Mouse (Mus musculus): ENCODE data around the gene Trpm5.
A peak's percentile ranks its signal among the peaks of the same experiment; 100 is the strongest.

Gene Trpm5

GRCm38 (mm10) chr7:143105258-143105897 is 10.9 kb upstream of the Trpm5 start:
- DNase-seq (ENCODE audit: low spot score), result no peak

- no peak for DNase-seq (ENCODE audit: low spot score)
Measured at GRCm38 (mm10) chr7:143100759-143101158, 6.3 kb upstream of the Trpm5 start.

DNA sequence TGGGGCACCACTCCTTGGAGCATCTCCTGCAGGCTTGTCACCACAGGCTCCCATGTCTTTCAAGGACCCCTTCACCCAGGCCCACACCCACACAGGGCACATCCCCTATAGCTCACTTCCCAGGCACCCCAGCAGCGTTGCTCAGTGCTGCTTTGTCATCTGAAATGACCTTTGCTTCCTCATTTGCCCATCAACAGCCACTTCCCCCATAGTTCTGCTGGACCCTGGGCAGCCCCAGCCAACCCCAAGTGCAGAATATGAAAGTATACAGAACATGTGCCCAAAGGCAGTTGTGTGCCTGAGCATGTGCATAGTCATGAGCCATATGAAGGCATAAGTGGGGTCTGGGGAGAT is 1.1 kb upstream of the Trpm5 start:
- no peak for DNase-seq (ENCODE audit: low spot score)

DNA sequence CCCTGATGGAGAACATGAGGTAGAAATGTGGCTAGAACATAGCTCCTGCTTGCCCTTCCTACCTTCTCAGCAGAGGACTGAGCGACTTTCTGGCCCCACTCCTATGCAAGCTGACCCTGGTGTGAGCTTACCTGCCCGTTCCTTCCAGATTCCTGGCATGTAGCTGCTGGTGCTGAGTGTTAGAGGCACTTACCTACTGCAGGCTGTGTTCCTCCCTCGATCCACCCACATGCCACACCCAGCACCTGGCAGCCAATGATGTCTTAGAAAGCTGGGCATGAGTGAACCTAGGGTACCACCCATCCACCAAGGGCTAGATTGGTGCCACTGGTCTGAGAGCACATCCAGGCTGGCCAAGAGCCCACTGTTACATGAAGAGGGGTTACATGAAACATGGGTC is 595 bp downstream of the Trpm5 start:
- no peak for DNase-seq (ENCODE audit: low spot score)

GRCm38 (mm10) chr7:143087070-143087579 is 7.3 kb downstream of the Trpm5 start:
- no peak for DNase-seq (ENCODE audit: low spot score)

DNA sequence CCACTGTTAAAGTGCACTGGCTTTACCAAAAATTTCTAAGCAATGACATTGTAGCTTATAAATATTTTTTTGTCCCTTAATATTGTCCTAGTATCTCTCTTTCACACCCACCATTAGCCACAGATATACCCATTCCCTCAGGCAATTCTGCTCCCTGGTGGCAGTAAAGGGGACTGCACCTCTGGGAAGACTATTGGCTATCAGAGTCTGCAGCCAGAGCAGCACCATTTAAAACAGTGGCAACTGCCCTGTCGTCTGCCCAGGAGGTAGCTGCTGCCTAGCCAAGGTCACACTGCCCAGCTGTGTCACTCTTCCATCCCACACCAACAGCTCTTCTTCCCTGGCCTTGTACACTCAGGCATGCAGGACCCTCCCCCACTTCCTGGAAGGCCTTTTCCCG is 8.1 kb downstream of the Trpm5 start:
- no peak for DNase-seq (ENCODE audit: low spot score)

- DNase-seq (ENCODE audit: low spot score), result no peak
Measured at GRCm38 (mm10) chr7:143083708-143084107, 10.7 kb downstream of the Trpm5 start.

DNA sequence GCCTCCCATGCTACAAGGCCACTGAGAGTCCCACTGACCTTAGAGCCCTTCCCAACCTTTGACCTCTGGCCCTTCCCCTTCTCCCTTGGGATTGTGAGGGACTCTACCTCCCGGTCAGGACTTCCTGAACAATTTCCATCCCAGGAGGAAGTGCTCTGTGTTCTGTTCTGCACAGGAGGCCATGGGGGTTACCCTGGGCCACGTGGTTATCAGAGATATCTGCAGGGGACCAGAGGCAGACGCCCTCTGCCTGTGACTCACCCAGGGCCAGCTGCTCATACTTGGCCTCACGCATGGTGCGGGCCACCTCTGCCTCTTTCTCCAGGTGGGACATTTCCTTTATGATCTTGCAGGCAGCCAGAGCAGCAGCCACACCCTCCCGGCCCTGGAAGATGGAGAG is 12.4 kb downstream of the Trpm5 start:
- DNase-seq (ENCODE audit: low spot score), result no peak

- no peak for DNase-seq (ENCODE audit: low spot score)
Measured at GRCm38 (mm10) chr7:143077351-143077750, 17.1 kb downstream of the Trpm5 start.

GRCm38 (mm10) chr7:143075394-143075793 is 19.0 kb downstream of the Trpm5 start:
- no peak for DNase-seq (ENCODE audit: low spot score)

GRCm38 (mm10) chr7:143073086-143073485 is 21.4 kb downstream of the Trpm5 start:
- DNase-seq (ENCODE audit: low spot score), result no peak

GRCm38 (mm10) chr7:143072605-143073004 is 21.8 kb downstream of the Trpm5 start:
- DNase-seq (ENCODE audit: low spot score), result no peak

DNA sequence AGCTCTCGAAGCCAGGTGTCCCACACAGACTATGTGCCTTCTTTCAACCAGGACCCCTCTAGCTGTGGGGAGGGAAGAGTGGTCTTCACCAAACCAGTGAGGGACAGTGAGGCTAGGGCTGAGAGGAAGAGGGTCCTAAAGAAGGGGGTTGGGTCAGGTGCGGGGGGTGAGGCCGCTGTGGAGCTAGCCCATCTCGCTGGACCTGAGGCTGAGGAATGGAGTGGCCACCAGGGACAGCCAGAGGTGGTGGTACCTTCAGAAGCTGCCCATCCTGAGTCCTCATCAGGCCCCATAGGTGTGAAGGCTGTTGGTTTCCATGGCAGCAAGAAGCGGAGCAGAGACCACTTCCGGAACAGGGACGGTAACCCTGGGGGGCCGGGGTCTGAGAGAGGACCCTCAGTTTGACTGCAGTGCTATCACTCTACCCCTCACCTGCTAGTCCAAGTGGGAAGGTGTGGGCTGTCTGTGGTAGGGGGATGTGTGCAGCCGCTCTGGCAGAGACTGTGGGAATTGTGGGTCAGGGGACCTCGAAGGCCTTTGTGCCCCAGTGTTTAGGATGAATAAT is 23.9 kb downstream of the Trpm5 start:
- no peak for DNase-seq (ENCODE audit: low spot score)

- no peak for DNase-seq (ENCODE audit: low spot score)
Measured at GRCm38 (mm10) chr7:143069751-143070400, 24.6 kb downstream of the Trpm5 start.

- DNase-seq (ENCODE audit: low spot score), result peak; percentile 98
Measured at GRCm38 (mm10) chr7:143068882-143069591, 25.4 kb downstream of the Trpm5 start, which contains the start of gene Tssc4. Gene Tssc4 (plus strand): TSS chr7:143069249.

DNA sequence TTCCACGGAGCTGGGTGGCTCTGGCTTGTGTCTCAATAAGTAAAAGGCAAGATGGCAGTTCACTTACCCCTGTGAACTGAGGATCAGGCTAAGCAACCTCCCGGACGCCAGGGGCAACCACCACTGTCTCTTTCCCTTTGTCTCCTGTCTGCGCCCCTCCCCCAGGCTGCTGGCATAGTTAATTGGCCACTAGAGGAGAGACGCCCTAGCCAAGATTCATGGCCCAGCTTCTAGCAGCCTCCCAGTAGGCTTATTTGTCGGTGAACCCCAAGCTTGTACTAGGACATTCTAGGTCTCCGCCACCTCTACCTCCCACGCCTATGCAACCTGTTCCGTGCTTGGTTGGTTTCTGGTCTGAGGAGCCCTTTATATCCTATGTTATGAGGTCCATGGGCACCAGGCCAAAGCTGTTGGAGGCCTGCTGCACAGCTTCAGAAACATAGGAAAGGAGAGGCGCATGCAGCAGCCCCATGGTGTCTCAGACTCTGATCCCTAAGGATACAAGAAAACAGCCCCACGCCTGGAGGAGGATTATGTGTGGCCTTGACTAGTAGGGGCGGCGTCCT is 26.0 kb downstream of the Trpm5 start:
- DNase-seq (ENCODE audit: low spot score), result no peak

GRCm38 (mm10) chr7:143067897-143068296 is 26.5 kb downstream of the Trpm5 start:
- DNase-seq (ENCODE audit: low spot score), result no peak

DNA sequence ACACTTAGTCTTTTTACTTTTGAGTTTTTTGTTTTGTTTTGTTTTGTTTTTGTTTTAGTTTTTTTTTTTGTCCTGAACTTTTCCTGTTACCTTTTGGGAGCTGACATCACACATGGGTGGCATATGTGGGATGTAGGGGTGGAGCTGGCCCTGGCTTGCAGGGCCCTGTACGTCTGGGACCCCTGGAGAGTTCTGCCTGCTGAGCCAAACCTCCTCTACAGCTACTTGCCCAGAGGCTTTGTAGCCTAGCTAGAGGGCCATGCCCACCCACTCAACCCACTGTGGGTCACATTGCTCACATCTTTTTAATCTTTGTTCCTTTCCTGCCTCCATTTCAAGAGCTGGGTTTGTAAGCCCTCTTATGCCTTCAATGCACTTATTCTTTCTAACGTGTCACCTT is 27.0 kb downstream of the Trpm5 start:
- no peak for DNase-seq (ENCODE audit: low spot score)

- no peak for DNase-seq (ENCODE audit: low spot score)
Measured at GRCm38 (mm10) chr7:143065692-143066091, 28.8 kb downstream of the Trpm5 start.

DNA sequence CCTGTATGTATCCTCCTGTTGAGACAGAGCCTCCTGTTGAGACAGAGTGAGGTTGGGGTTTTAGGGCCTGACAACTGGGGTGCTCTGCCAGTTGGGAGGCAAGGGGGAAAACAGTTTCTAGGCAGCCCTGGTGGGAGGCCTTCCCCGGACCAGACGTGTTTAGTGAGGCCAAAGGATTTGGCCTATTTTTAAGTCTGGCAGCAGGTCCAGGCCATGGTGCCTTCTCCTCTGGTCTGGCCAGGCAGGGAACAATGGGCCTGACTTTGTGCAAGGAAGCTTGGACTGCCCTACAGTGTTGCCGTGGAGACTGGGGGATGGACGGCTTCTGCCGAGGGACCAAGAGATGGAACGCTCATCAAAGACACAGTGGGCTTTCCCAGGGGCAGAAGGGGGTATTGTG is 30.2 kb downstream of the Trpm5 start:
- DNase-seq (ENCODE audit: low spot score), result no peak

- DNase-seq (ENCODE audit: low spot score), result no peak
Measured at GRCm38 (mm10) chr7:143062704-143063103, 31.7 kb downstream of the Trpm5 start.

DNA sequence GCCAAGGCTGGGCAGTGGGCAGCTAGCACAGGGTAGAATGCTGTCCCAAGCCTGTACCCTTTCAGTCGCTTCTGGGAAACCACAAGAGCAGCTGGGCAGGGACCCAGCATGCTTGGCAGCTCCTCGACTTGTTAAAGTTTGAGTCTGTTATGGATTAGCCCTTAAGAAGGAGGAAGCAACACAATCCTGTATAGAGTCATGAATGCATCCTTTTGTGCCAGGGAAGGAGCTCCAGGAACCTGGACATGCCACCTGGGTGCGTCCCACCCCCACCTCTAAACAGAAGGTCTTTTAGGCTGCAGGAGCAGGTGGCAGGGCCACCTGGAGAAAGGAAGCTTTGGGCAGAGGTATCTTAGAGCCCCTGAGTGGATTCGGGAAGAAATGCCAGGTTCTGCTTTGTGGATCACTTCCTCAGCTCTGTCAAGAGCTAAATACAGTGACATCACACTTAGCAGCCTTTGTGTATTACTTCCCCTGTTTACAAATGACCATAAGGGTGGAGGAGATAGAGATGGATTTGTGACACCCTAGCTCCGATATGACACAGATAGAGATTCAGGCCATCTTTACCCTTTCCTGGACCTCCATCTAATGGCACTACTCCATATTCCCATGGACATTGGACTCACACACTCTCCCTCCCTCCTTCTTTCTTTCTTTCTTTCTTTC is 35.1 kb downstream of the Trpm5 start:
- DNase-seq (ENCODE audit: low spot score), result no peak

All from layer of hippocampus, adult 9-10 months (tissue).